Mouse (Mus musculus) hindlimb bud, embryonic 11.5 days (tissue): ENCODE data around the gene Ppfibp1.

Experiments used
- DNase-seq: peaks from one replicate; pipeline ENCODE4 v3.0.0-alpha.2; 2012; ENCODE audit warnings: low read depth, low spot score; ENCODE audit errors: extremely low spot score

The Ppfibp1 gene

DNA sequence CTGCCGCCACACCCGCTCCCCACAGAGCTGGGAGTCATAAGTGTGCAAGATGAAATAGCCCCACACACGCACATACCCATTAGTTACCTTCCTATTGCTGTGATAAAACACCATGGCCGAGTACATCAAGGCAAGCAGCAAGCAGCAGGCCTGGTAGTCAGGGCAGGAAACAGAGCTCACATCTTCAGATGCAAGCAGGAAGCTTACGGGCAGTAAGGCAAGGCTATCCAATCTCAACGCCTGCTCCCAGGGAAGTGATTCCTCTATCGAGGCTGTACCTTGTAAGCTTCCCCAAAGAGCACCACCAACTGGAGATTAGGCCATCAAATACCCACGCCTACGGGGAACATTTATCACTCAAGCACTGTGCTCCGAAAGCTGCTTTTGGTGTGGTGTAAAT is 191.6 kb downstream of the Ppfibp1 start:
- no peak for DNase-seq
